Mouse (Mus musculus) intestine, postnatal 0 days (tissue): Measurements from ENCODE around the gene Clasp1. TPM values are rescaled to one million over a fixed set of nuclear protein-coding genes. Genes with fewer than 3 reads are reported as not detected.
A peak's percentile ranks its signal among the peaks of the same experiment; 100 is the strongest.

Source experiments
- ATAC-seq: fragments of 200-750 bp; cut with Nextera tagmentation; 2 replicates; pipeline ENCODE4 v1.8.0; 2017; ENCODE audit warnings: mild to moderate bottlenecking, moderate TSS enrichment, moderate library complexity
- H3K27ac ChIP-seq: fragments of 300-500 bp; sonication (generic); 2 replicates; pipeline ENCODE4 v1.5.1; 2014; ENCODE audit warnings: mild to moderate bottlenecking, low read depth, low read length, moderate library complexity
- H3K27me3 ChIP-seq: fragments of 300-500 bp; sonication (generic); replicated peaks from 2 replicates; pipeline ENCODE4 v1.6.1; 2014; ENCODE audit warnings: low read length, mixed read lengths; ENCODE audit not compliant: control insufficient read depth, insufficient read depth
- H3K36me3 ChIP-seq: fragments of 300-500 bp; sonication (generic); 2 replicates; pipeline ENCODE4 v1.6.1; 2014; ENCODE audit warnings: mild to moderate bottlenecking, moderate library complexity; ENCODE audit not compliant: control insufficient read depth, insufficient read depth
- H3K4me1 ChIP-seq: fragments of 300-500 bp; sonication (generic); replicated peaks from 2 replicates; pipeline ENCODE4 v1.6.1; 2014; ENCODE audit warnings: antibody characterized with exemption, low read length, mixed read lengths; ENCODE audit not compliant: control insufficient read depth, insufficient read depth
- H3K4me2 ChIP-seq: fragments of 300-500 bp; sonication (generic); replicated peaks from 2 replicates; pipeline ENCODE4 v1.6.1; 2014; ENCODE audit warnings: low read depth, mild to moderate bottlenecking, moderate library complexity
- H3K4me3 ChIP-seq: fragments of 300-500 bp; sonication (generic); 2 replicates; pipeline ENCODE4 v1.5.1; 2014; ENCODE audit warnings: low read depth, low read length
- H3K9ac ChIP-seq: fragments of 300-500 bp; sonication (generic); 2 replicates; pipeline ENCODE4 v1.6.1; 2014; ENCODE audit warnings: mild to moderate bottlenecking, low read depth, low read length
- H3K9me3 ChIP-seq: fragments of 300-500 bp; sonication (generic); 2 replicates; pipeline ENCODE4 v1.6.1; 2016; ENCODE audit warnings: mixed run types; ENCODE audit not compliant: control insufficient read depth
- CTCF ChIP-seq: sonication (generic); IDR thresholded peaks from 2 replicates; pipeline ENCODE4 v1.5.1; 2016; ENCODE audit warnings: low read depth, mild to moderate bottlenecking, control low read depth, antibody characterized with exemption, moderate library complexity
- WGBS: fragments of 180-500 bp; shearing (Covaris S2); extraction: QIAGEN DNeasy Blood & Tissue Kit; methylation state at CpG from one replicate; pipeline ENCODE4 v1.1.7; 2014; 5-methylcytosine and 5-hydroxymethylcytosine counted together
- polyA plus RNA-seq: library from polyadenylated mRNA; unstranded; fragments of >200 nt; fragmentation: Nextera tagmentation; extraction: Ambion mirVana; gene quantifications from 2 replicates; pipeline ENCODE4 v1.2.1, GENCODE M21; 2015

Gene Clasp1
- polyA plus RNA-seq, 1 experiment from 2014 or later, result 8.7 TPM

GRCm38 (mm10) chr1:118422812-118423211 lies 34.0 kb downstream of the Clasp1 start:
- H3K36me3 ChIP-seq, result peaks cover 22% of the 10 kb centered on the region; the same call in 1 of the 2 replicates
- H3K4me1 ChIP-seq, result no peaks in the 10 kb centered on the region
- ATAC-seq, result no peak
- H3K27ac ChIP-seq, result no peak overlapping the region
- TF ChIP-seq CTCF, result no peak
- H3K9me3 ChIP-seq, result no peaks in the 10 kb centered on the region
- 86% methylated on average over 6 of the region's 6 CpGs for WGBS
- no peak overlapping the region for H3K4me3 ChIP-seq
- H3K27me3 ChIP-seq, result no peaks in the 10 kb centered on the region
- no peak overlapping the region for H3K4me2 ChIP-seq
- no peak overlapping the region for H3K9ac ChIP-seq

- WGBS, result 85% methylated on average over 2 of the region's 2 CpGs
- H3K4me1 ChIP-seq, result 0 out of 2 replicates have a peak, but pooled peaks cover 2% of the 10 kb centered on the region
- ATAC-seq, result no peak
Measured at GRCm38 (mm10) chr1:118425982-118426381, 37.1 kb downstream of the Clasp1 start.

GRCm38 (mm10) chr1:118428354-118429084 lies 39.7 kb downstream of the Clasp1 start:
- H3K36me3 ChIP-seq, result no peaks in the 10 kb centered on the region
- H3K9ac ChIP-seq, result no peak overlapping the region
- no peaks in the 10 kb centered on the region for H3K9me3 ChIP-seq
- H3K27ac ChIP-seq, result 0 out of 2 replicates have a peak overlapping the region, but pooled peaks have one; percentile 22
- H3K4me1 ChIP-seq, result 0 out of 2 replicates have a peak, but pooled peaks cover 2% of the 10 kb centered on the region
- H3K27me3 ChIP-seq, result no peaks in the 10 kb centered on the region
- TF ChIP-seq CTCF, result no peak
- 50% methylated on average over 6 of the region's 6 CpGs for WGBS
- H3K4me3 ChIP-seq, result no peak overlapping the region
- H3K4me2 ChIP-seq, result no peak overlapping the region
- peak; percentile 86 for ATAC-seq

More at GRCm38 (mm10) chr1:118425982-118426381, 37.1 kb downstream of the Clasp1 start:
- Histone ChIP-seq H3K27me3 (no peaks in the 10 kb centered on the region), H3K4me2 (no peak overlapping the region), H3K27ac (no peak overlapping the region), H3K9me3 (no peaks in the 10 kb centered on the region), H3K4me3 (no peak overlapping the region), H3K9ac (no peak overlapping the region), H3K36me3 (peaks cover 9% of the 10 kb centered on the region; the same call in 1 of the 2 replicates)
- no peak for TF ChIP-seq CTCF

GRCm38 (mm10) chr1:118431548-118431947 lies 42.7 kb downstream of the Clasp1 start:
- 85% methylated on average over 4 of the region's 4 CpGs for WGBS
- Histone ChIP-seq H3K4me3 (no peak overlapping the region), H3K4me1 (0 out of 2 replicates have a peak, but pooled peaks cover 2% of the 10 kb centered on the region), H3K9me3 (no peaks in the 10 kb centered on the region), H3K27me3 (no peaks in the 10 kb centered on the region), H3K4me2 (no peak overlapping the region), H3K36me3 (no peaks in the 10 kb centered on the region), H3K9ac (no peak overlapping the region), H3K27ac (no peak overlapping the region)
- ATAC-seq, result no peak
- no peak for TF ChIP-seq CTCF

- H3K4me3 ChIP-seq, result no peak overlapping the region
- no peaks in the 10 kb centered on the region for H3K36me3 ChIP-seq
- H3K9me3 ChIP-seq, result no peaks in the 10 kb centered on the region
- H3K9ac ChIP-seq, result no peak overlapping the region
- no peak overlapping the region for H3K4me2 ChIP-seq
- no peaks in the 10 kb centered on the region for H3K4me1 ChIP-seq
- no peak for TF ChIP-seq CTCF
- no peak overlapping the region for H3K27ac ChIP-seq
- 70% methylated on average over 10 of the region's 10 CpGs for WGBS
- ATAC-seq, result no peak
- H3K27me3 ChIP-seq, result no peaks in the 10 kb centered on the region
Measured at GRCm38 (mm10) chr1:118435001-118435473, 46.2 kb downstream of the Clasp1 start.

- Histone ChIP-seq H3K9me3 (no peaks in the 10 kb centered on the region), H3K4me3 (no peak overlapping the region), H3K36me3 (no peaks in the 10 kb centered on the region), H3K27ac (no peak overlapping the region), H3K4me2 (no peak overlapping the region), H3K4me1 (no peaks in the 10 kb centered on the region), H3K9ac (no peak overlapping the region), H3K27me3 (no peaks in the 10 kb centered on the region)
- no peak for ATAC-seq
- 92% methylated on average over 4 of the region's 4 CpGs for WGBS
- TF ChIP-seq CTCF, result no peak
Measured at GRCm38 (mm10) chr1:118437856-118438255, 49.0 kb downstream of the Clasp1 start.
